Mouse (Mus musculus) cerebellum, postnatal 14 days (tissue): ENCODE measurements at regions not wholly inside any gene's neighbourhood (a gene's known extent, or its start where the extent isn't known, plus 50 kb on each side); places are given as distances from the start of the nearest gene placed in this dataset.
"Not testable (repeated sequence)": the region's sequence is repeated elsewhere in the genome, so short reads cannot be mapped to it uniquely, and the experiment has no call there.

ENCODE experiments used
- DNase-seq, 2 experiments: peaks; one replicate each; pipeline ENCODE4 v3.0.0; 2021; ENCODE audit warnings: mixed read lengths in 2 of 2

- DNase-seq: no peak
These were observed 797.4 kb upstream of the Impad1 start for GRCm38 (mm10) chr4:5590531-5590930.

- no peak for DNase-seq
These were observed 794.3 kb upstream of the Impad1 start for GRCm38 (mm10) chr4:5587465-5587864.

GRCm38 (mm10) chr4:5585205-5585604 is 792.0 kb upstream of the Impad1 start:
- no peak for DNase-seq

GRCm38 (mm10) chr4:5583989-5584677 is 791.0 kb upstream of the Impad1 start:
- DNase-seq: peak; percentile 9 to 17

- DNase-seq: no peak
These were observed 774.9 kb upstream of the Impad1 start for GRCm38 (mm10) chr4:5568076-5568475.

GRCm38 (mm10) chr4:5560001-5560657 is 767.0 kb upstream of the Impad1 start:
- DNase-seq: no peak

GRCm38 (mm10) chr4:5540155-5540554 is 747.0 kb upstream of the Impad1 start:
- no peak for DNase-seq

GRCm38 (mm10) chr4:5530416-5530815 is 737.3 kb upstream of the Impad1 start:
- no peak for DNase-seq

- DNase-seq: no peak
These were observed 725.4 kb upstream of the Impad1 start for GRCm38 (mm10) chr4:5518522-5518921.

GRCm38 (mm10) chr4:5515426-5515825 is 722.3 kb upstream of the Impad1 start:
- DNase-seq: not testable (repeated sequence)

GRCm38 (mm10) chr4:5511743-5512142 is 718.6 kb upstream of the Impad1 start:
- no peak for DNase-seq

- DNase-seq: peak; percentile 81 to 92
These were observed 716.2 kb upstream of the Impad1 start for GRCm38 (mm10) chr4:5509398-5509797.

- DNase-seq: no peak
These were observed 701.9 kb upstream of the Impad1 start for GRCm38 (mm10) chr4:5495012-5495411.

- no peak for DNase-seq
These were observed 701.2 kb upstream of the Impad1 start for GRCm38 (mm10) chr4:5494072-5495000.

- no peak for DNase-seq
These were observed 693.6 kb upstream of the Impad1 start for GRCm38 (mm10) chr4:5486786-5487185.

GRCm38 (mm10) chr4:5471891-5472558 is 678.9 kb upstream of the Impad1 start:
- DNase-seq: peak; percentile 11 to 20

- DNase-seq: no peak
These were observed 666.0 kb upstream of the Impad1 start for GRCm38 (mm10) chr4:5459028-5459695.

GRCm38 (mm10) chr4:5450417-5450816 is 657.3 kb upstream of the Impad1 start:
- DNase-seq: no peak

GRCm38 (mm10) chr4:5441339-5442019 is 648.3 kb upstream of the Impad1 start:
- no peak for DNase-seq

- DNase-seq: no peak
These were observed 643.9 kb upstream of the Impad1 start for GRCm38 (mm10) chr4:5437076-5437475.
